Mouse (Mus musculus) ES-E14 (cell line): ENCODE results near the gene St8sia4. TPM values are rescaled to one million over a fixed set of nuclear protein-coding genes. Genes with fewer than 3 reads are reported as not detected.
"Not testable (repeated sequence)": the region's sequence is repeated elsewhere in the genome, so short reads cannot be mapped to it uniquely, and the experiment has no call there.

Source experiments
- DNase-seq: peaks from one replicate; pipeline ENCODE4 v3.0.0-alpha.2; 2013; ENCODE audit warnings: low read depth, low spot score
- H3K27ac ChIP-seq: 2 replicates; pipeline ENCODE4 v1.5.1; 2012; ENCODE audit warnings: low read depth, mild to moderate bottlenecking, low read length, moderate library complexity, mixed read lengths; ENCODE audit not compliant: poor library complexity, insufficient read depth, severe bottlenecking
- H3K36me3 ChIP-seq: 2 replicates; pipeline ENCODE4 v1.6.1; 2012; ENCODE audit warnings: mild to moderate bottlenecking, low read length, moderate library complexity, mixed read lengths; ENCODE audit not compliant: control insufficient read depth, poor library complexity, insufficient read depth, severe bottlenecking
- H3K4me1 ChIP-seq, 2 experiments: fragments of 150-350 bp in 1 of 2; sonication (generic) in 1 of 2; 2 replicates each; pipeline ENCODE4 v1.6.1; 2012; ENCODE audit warnings: low read length in 2 of 2, mild to moderate bottlenecking in 1 of 2, mixed read lengths in 1 of 2; ENCODE audit not compliant: control insufficient read depth in 2 of 2, insufficient read depth in 2 of 2, poor library complexity in 1 of 2
- H3K4me3 ChIP-seq, 2 experiments: fragments of 150-350 bp in 1 of 2; sonication (generic) in 1 of 2; 2 replicates each; pipeline ENCODE4 v1.5.1; 2012; ENCODE audit warnings: low read length in 2 of 2, low read depth in 1 of 2, mild to moderate bottlenecking in 1 of 2, mixed read lengths in 1 of 2; ENCODE audit not compliant: insufficient read depth in 1 of 2, poor library complexity in 1 of 2, severe bottlenecking in 1 of 2
- H3K9ac ChIP-seq: 2 replicates; pipeline ENCODE4 v1.6.1; 2012; ENCODE audit warnings: low read depth, mild to moderate bottlenecking, low read length, mixed read lengths; ENCODE audit not compliant: poor library complexity, insufficient read depth, severe bottlenecking
- H3K9me3 ChIP-seq: fragments of 150-350 bp; sonication (generic); 2 replicates; pipeline ENCODE4 v1.6.1; 2012; ENCODE audit warnings: low read depth, mild to moderate bottlenecking, low read length; ENCODE audit not compliant: control insufficient read depth, insufficient read depth
- CHD2 ChIP-seq: IDR thresholded peaks from 2 replicates; pipeline ENCODE4 v1.6.1; 2014; ENCODE audit warnings: mild to moderate bottlenecking, low read depth, low read length, inconsistent platforms
- HCFC1 ChIP-seq: IDR thresholded peaks from 2 replicates; pipeline ENCODE4 v1.6.1; 2012; ENCODE audit warnings: low read length, inconsistent platforms, borderline replicate concordance; ENCODE audit not compliant: insufficient read depth
- MAFK ChIP-seq: IDR thresholded peaks from 2 replicates; pipeline ENCODE4 v1.6.1; 2014; ENCODE audit warnings: mild to moderate bottlenecking, low read depth, low read length, inconsistent platforms; ENCODE audit not compliant: insufficient read depth
- ZC3H11A ChIP-seq: IDR thresholded peaks from 2 replicates; pipeline ENCODE4 v1.6.1; 2012; ENCODE audit warnings: low read depth, mild to moderate bottlenecking, inconsistent platforms, low read length, borderline replicate concordance
- ZNF384 ChIP-seq: IDR thresholded peaks from 2 replicates; pipeline ENCODE4 v1.6.1; 2012; ENCODE audit warnings: low read depth, low read length, inconsistent platforms
- in situ Hi-C, 2 experiments: fragments of 600-800 bp; cut with MboI; formaldehyde crosslinking; loops; one replicate each; pipeline ENCODE4 v1.15.1; 2025; ENCODE audit warnings: low sequenced_read_pairs in 2 of 2, inconsistent platforms in 1 of 2; ENCODE audit not compliant: unreplicated experiment in 2 of 2
- total RNA-seq: library from RNA; depleted of rRNA; stranded (reverse); fragments of 300-350 nt; gene quantifications from 2 replicates; pipeline ENCODE4 v1.2.3, GENCODE M21; 2012

St8sia4 gene
- total RNA-seq, 1 experiment = 0.71 TPM

GRCm38 (mm10) chr1:95589471-95589870, 77.9 kb downstream of the St8sia4 start:
- no peak for DNase-seq
- no peak overlapping the region for H3K4me3 ChIP-seq
- H3K4me1 ChIP-seq = no peaks in the 10 kb centered on the region
- no peaks in the 10 kb centered on the region for H3K9me3 ChIP-seq
- H3K27ac ChIP-seq = no peak overlapping the region
- TF ChIP-seq ZC3H11A = no peak
- H3K36me3 ChIP-seq = no peaks in the 10 kb centered on the region
- no peak overlapping the region for H3K9ac ChIP-seq
- in situ Hi-C loops = no loop called here

DNA sequence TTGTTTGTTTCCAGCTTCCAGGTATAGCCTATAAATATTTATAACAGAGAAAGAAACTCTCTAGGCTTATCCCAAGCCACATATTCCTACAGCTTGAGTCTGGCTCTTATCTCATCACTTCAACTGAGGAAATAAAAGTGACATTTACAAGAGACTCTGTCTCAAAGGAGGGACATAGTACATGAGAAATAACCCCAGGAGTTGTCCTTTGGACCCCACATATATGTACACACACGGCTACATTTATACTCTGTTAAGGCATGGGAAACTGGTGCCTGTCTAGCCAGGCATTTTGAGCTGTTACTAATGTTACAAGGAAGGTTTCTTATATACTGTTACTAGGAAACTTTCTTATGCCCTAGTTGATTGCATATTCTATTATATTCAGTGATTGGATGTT, 84.1 kb downstream of the St8sia4 start:
- Histone ChIP-seq H3K9ac (no peak overlapping the region), H3K4me3 (no peak overlapping the region), H3K4me1 (no peaks in the 10 kb centered on the region), H3K36me3 (no peaks in the 10 kb centered on the region), H3K9me3 (no peaks in the 10 kb centered on the region), H3K27ac (no peak overlapping the region)
- in situ Hi-C loops = no loop called here
- TF ChIP-seq ZC3H11A (no peak), MAFK (no peak), CHD2 (no peak), ZNF384 (no peak), HCFC1 (no peak)
- no peak for DNase-seq

- Histone ChIP-seq H3K9me3 (no peaks in the 10 kb centered on the region), H3K4me3 (no peak overlapping the region), H3K36me3 (no peaks in the 10 kb centered on the region), H3K27ac (no peak overlapping the region), H3K4me1 (no peaks in the 10 kb centered on the region), H3K9ac (no peak overlapping the region)
- in situ Hi-C loops = no loop called here
- TF ChIP-seq MAFK (no peak), ZNF384 (no peak), CHD2 (no peak)
- DNase-seq = no peak
These were observed 85.1 kb downstream of the St8sia4 start for GRCm38 (mm10) chr1:95582264-95582663.

DNA sequence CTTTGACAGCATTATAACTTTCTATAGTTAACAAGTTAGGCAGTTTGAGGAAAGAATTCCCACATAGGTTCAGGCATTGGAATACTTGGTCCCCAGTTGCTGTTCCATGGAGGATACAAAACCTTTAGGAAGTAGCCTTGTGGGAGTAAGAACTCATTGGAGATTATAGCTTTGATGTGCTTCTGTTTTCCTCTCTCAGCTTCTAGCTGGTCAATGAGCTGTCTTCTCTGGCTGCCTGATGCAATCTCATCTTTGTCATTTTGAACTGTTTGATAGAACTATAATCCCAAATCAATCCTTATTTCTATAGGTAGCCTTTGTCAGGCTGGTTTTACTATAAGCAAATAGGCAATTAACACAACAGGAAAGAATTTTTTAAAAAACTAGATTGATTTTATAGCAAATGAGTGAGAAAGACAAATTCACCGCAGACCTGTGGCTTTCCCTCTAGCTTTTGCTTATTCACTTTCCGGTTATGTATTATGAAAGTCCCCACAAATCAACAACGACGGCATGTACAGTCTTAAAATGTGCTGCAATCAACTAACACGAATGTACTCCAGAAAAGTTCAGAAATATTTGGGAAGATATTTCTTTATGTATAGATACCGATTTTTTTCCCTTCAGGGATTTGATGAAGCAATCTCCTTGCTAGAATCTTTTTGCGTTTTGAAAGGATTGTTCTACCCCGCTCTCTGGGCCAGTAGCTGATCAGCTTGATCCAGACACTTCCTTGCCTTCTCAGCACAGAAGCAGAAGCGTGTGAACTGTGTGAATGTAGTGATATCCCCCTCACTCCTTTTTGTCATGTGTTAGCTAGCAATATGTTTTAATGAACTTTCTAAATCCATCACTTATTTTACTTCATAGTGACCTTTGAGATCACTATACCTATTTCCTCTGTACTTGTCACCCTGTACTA, 94.5 kb downstream of the St8sia4 start:
- H3K4me1 ChIP-seq = no peaks in the 10 kb centered on the region
- H3K27ac ChIP-seq = no peak overlapping the region
- H3K9ac ChIP-seq = no peak overlapping the region
- no peak overlapping the region for H3K4me3 ChIP-seq
- no peak for DNase-seq
- H3K9me3 ChIP-seq = no peaks in the 10 kb centered on the region
- in situ Hi-C loops = no loop called here
- no peaks in the 10 kb centered on the region for H3K36me3 ChIP-seq
- TF ChIP-seq ZC3H11A = no peak
- TF ChIP-seq MAFK = no peak
- no peak for TF ChIP-seq ZNF384
- TF ChIP-seq HCFC1 = no peak
- TF ChIP-seq CHD2 = no peak

- H3K9ac ChIP-seq = no peak overlapping the region
- H3K4me1 ChIP-seq = no peaks in the 10 kb centered on the region
- no peak for DNase-seq
- no peak overlapping the region for H3K27ac ChIP-seq
- H3K9me3 ChIP-seq = no peaks in the 10 kb centered on the region
- TF ChIP-seq ZC3H11A = no peak
- TF ChIP-seq MAFK = no peak
- TF ChIP-seq ZNF384 = no peak
- TF ChIP-seq CHD2 = no peak
- TF ChIP-seq HCFC1 = no peak
- H3K36me3 ChIP-seq = no peaks in the 10 kb centered on the region
- no peak overlapping the region for H3K4me3 ChIP-seq
- in situ Hi-C loops = no loop called here
These were observed 96.3 kb downstream of the St8sia4 start for GRCm38 (mm10) chr1:95571106-95571505.

- H3K4me1 ChIP-seq, H3K9ac ChIP-seq, DNase-seq, H3K4me3 ChIP-seq, H3K27ac ChIP-seq, H3K9me3 ChIP-seq, H3K36me3 ChIP-seq, in situ Hi-C loops: not testable (repeated sequence)
These were observed 112.8 kb downstream of the St8sia4 start for GRCm38 (mm10) chr1:95554556-95554955.
